Mouse (Mus musculus) stomach, embryonic 16.5 days (tissue): Measurements from ENCODE around the gene Dmkn. TPM values are rescaled to one million over a fixed set of nuclear protein-coding genes. Genes with fewer than 3 reads are reported as not detected.

Source experiments
- ATAC-seq: fragments of 200-750 bp; cut with Nextera tagmentation; 2 replicates; pipeline ENCODE4 v1.8.0; 2017; ENCODE audit warnings: moderate number of reproducible peaks, moderate TSS enrichment; ENCODE audit not compliant: insufficient read depth, low FRiP score
- H3K27ac ChIP-seq: fragments of 300-500 bp; sonication (generic); 2 replicates; pipeline ENCODE4 v1.5.1; 2014; ENCODE audit warnings: low read length
- H3K27me3 ChIP-seq: fragments of 300-500 bp; sonication (generic); 2 replicates; pipeline ENCODE4 v1.6.1; 2014; ENCODE audit warnings: low read length, control low read depth, mixed read lengths; ENCODE audit not compliant: control insufficient read depth, insufficient read depth
- H3K36me3 ChIP-seq: fragments of 300-500 bp; sonication (generic); 2 replicates; pipeline ENCODE4 v1.6.1; 2014; ENCODE audit warnings: low read length; ENCODE audit not compliant: control insufficient read depth, insufficient read depth
- H3K4me1 ChIP-seq: fragments of 300-500 bp; sonication (generic); 2 replicates; pipeline ENCODE4 v1.6.1; 2014; ENCODE audit warnings: low read length, control low read depth, mixed read lengths; ENCODE audit not compliant: control insufficient read depth, insufficient read depth
- H3K4me2 ChIP-seq: fragments of 300-500 bp; sonication (generic); 2 replicates; pipeline ENCODE4 v1.6.1; 2014; ENCODE audit warnings: low read depth, low read length, mixed read lengths
- H3K4me3 ChIP-seq: fragments of 300-500 bp; sonication (generic); replicated peaks from 2 replicates; pipeline ENCODE4 v1.5.1; 2014; ENCODE audit warnings: mild to moderate bottlenecking, low read length
- H3K9ac ChIP-seq: fragments of 300-500 bp; sonication (generic); 2 replicates; pipeline ENCODE4 v1.6.1; 2014; ENCODE audit warnings: low read length
- H3K9me3 ChIP-seq: fragments of 300-500 bp; sonication (generic); replicated peaks from 2 replicates; pipeline ENCODE4 v1.6.1; 2016; ENCODE audit warnings: low read length, control low read depth; ENCODE audit not compliant: control insufficient read depth
- WGBS: fragments of 180-500 bp; shearing (Covaris S2); extraction: QIAGEN DNeasy Blood & Tissue Kit; methylation state at CpG from one replicate; pipeline ENCODE4 v1.1.7; 2014; 5-methylcytosine and 5-hydroxymethylcytosine counted together
- polyA plus RNA-seq: library from polyadenylated mRNA; unstranded; fragments of >200 nt; fragmentation: Nextera tagmentation; extraction: Ambion mirVana; gene quantifications from 2 replicates; pipeline ENCODE4 v1.2.1, GENCODE M21; 2015

The Dmkn gene
- 391 and 628 TPM in 2 replicates for polyA plus RNA-seq

DNA sequence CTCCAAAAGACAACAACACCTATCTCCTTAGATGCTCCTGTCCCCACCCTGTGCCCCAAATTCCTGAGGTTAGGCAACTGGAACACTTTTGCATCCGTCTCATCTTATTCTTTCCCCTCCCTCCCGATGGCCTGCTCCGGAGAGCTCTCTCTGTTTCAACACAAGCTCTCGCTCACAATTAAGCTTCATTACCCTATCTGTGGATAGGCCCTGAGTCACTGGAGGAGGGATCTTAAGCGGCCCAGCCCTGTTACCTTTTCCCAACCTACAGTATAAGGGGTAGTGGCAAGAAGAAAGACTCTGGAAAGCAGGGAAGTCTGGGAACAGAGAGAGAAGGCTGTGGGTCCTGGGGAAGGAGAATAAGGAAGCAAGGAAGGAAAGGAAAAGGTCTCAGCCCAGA is at the start of gene Dmkn:
Gene Dmkn (plus strand): TSS at position 301 of the 400 bp plus-strand sequence.
- no peaks in the 10 kb centered on the region for H3K27me3 ChIP-seq
- peak; percentile 32; the same call in 1 of the 2 replicates for ATAC-seq
- no peak within 1 kb of the TSS; the same call in 1 of the 2 replicates for H3K9ac ChIP-seq
- 57% methylated on average over 5 of the region's 5 CpGs for WGBS
- 0 out of 2 replicates have a peak, but pooled peaks cover 3% of the 10 kb centered on the region for H3K4me1 ChIP-seq
- H3K36me3 ChIP-seq, result no peaks in the 10 kb centered on the region
- H3K4me2 ChIP-seq, result no peak within 1 kb of the TSS
- H3K9me3 ChIP-seq, result no peaks in the 10 kb centered on the region
- H3K4me3 ChIP-seq, result no peak within 1 kb of the TSS
- peak within 1 kb of the TSS; percentile 46; the same call in 1 of the 2 replicates for H3K27ac ChIP-seq

DNA sequence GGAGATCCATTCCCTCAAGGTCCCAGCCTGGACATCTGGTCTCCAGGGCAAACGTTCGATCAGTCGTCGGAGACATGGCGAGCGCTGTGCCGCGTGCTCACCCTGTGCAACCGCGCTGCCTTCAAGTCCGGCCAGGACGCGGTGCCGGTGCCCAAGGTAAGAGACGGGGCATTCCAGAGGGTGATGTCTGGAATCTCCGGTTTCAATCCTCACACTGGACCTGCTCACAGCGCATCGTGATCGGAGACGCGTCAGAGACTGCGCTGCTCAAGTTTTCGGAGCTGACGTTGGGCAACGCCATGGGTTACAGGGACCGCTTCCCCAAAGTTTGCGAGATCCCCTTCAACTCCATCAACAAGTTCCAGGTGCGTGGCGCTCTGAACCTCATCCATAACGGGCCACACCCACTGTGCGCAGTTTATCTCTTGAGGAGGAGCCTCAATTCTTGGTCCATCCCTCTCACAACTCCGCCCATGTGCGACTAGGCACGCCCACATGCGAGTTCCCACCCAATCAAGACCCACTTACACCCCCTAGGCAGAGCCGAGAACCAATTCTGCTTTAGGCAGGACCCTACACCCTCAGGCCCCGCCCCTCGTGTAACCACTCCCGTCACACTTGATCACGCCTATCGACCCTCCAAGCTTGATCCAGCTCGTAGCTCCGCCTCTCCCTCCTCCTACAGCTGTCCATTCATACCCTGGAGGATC is 46.4 kb upstream of the Dmkn start:
- 1% methylated on average over 43 of the region's 43 CpGs for WGBS
- H3K27ac ChIP-seq, result no peak overlapping the region

DNA sequence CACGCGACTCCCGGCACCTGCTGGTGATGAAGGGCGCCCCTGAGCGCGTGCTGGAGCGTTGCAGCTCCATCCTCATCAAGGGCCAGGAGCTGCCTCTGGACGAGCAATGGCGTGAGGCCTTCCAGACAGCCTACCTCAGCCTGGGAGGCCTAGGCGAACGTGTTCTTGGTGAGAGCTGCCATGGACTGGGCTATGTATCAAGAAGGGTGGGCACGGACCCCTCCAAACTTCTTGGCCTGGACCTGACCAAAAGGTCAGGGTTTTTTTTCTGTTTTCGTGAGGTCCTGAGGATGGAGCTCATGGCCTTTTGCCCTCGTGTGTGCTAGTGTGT is 45.9 kb upstream of the Dmkn start:
- Histone ChIP-seq H3K27me3 (peaks cover 14% of the 10 kb centered on the region), H3K4me1 (peaks cover 14% of the 10 kb centered on the region), H3K36me3 (no peaks in the 10 kb centered on the region), H3K4me2 (peak overlapping the region; percentile 72), H3K4me3 (peak overlapping the region; percentile 46), H3K9me3 (no peaks in the 10 kb centered on the region), H3K27ac (no peak overlapping the region), H3K9ac (peak overlapping the region; percentile 55)
- WGBS, result 13% methylated on average over 14 of the region's 14 CpGs
- no peak for ATAC-seq

More for the DNA sequence above, 46.4 kb upstream of the Dmkn start:
- peak overlapping the region; percentile 55 for H3K9ac ChIP-seq
- peak overlapping the region; percentile 46 for H3K4me3 ChIP-seq
- H3K36me3 ChIP-seq, result no peaks in the 10 kb centered on the region
- H3K4me1 ChIP-seq, result peaks cover 14% of the 10 kb centered on the region
- peak; percentile 97 for ATAC-seq
- H3K9me3 ChIP-seq, result no peaks in the 10 kb centered on the region
- H3K4me2 ChIP-seq, result peak overlapping the region; percentile 72
- peaks cover 14% of the 10 kb centered on the region for H3K27me3 ChIP-seq

DNA sequence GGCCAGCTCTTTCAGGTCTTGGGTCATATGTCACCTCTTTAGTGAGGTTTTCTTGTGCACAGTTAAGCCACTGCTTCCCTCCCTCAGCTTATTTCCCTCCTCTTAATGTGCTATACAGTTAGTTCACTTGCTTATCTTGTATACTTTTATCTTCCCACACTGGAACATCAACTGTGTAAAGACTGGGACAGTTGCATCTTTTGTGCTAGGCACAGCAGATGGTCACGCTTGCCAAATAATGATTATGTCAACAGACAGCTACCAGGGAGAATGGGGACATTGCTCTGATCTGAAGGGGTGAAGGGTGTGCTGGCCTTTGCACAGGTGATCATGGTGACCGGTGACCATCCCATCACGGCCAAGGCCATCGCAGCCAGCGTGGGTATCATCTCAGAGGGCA is 43.9 kb upstream of the Dmkn start:
- H3K4me2 ChIP-seq, result no peak overlapping the region
- WGBS, result 90% methylated on average over 5 of the region's 5 CpGs
- no peak for ATAC-seq

DNA sequence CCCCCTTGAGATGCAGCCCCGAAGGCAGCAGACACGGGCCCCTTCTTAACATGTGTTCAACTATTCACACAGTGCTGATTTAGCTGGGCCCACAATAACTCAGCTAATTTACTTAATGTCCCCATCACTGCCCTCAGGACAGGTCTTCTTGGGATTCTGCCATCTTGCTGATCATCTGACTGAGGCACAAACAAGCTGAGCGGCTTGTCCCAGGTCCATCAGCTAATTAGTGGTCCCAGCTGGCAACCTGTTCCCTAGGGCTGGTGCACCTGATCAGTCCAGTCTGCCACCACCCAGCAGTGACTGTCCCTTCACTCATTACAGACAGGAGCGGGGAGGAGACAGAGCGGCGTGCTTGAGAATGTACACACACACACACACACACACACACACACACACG is 42.3 kb upstream of the Dmkn start:
- peaks cover 10% of the 10 kb centered on the region for H3K27me3 ChIP-seq

More for the DNA sequence above, 43.9 kb upstream of the Dmkn start:
- H3K9ac ChIP-seq, result no peak overlapping the region
- no peaks in the 10 kb centered on the region for H3K36me3 ChIP-seq
- H3K4me1 ChIP-seq, result peaks cover 14% of the 10 kb centered on the region
- no peak overlapping the region for H3K4me3 ChIP-seq
- H3K27me3 ChIP-seq, result peaks cover 14% of the 10 kb centered on the region
- no peak overlapping the region for H3K27ac ChIP-seq
- H3K9me3 ChIP-seq, result no peaks in the 10 kb centered on the region

DNA sequence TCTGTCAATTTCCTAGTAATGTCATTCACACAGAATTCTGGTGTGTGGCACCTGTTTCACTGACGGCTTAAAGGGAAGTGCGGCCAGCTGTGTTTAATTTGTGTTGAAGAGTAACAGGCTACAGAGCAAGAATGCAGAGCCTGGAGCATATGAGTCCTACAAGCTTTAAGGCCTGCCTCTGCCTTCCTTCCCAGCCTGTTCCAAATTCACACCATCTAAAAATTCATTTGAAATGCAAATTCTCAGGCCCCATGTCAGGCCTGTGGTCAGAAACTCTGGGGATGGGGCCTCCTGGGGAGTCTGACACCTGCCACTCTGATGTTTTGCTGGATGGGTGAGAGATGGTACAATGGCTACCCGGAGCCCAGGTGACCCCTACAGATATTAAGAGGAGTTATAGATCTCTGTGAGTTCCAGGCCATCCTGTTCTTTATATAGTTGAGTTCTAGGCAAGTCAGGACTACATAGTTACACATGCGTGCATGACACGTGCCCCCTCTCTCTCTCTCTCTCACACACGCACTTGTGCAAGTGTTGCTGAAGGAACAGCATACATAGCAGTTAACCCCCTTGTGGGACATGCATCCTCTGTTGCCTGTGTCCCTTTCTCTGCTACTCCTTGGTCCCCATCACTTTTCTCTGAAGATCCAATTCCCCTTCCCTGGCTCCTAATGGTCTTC is 40.1 kb upstream of the Dmkn start:
- H3K4me3 ChIP-seq, result no peak overlapping the region
- 60% methylated on average over 6 of the region's 6 CpGs for WGBS
- no peak overlapping the region for H3K27ac ChIP-seq
- H3K36me3 ChIP-seq, result peaks cover 4% of the 10 kb centered on the region; the same call in 1 of the 2 replicates
- no peak for ATAC-seq
- no peak overlapping the region for H3K4me2 ChIP-seq
- no peaks in the 10 kb centered on the region for H3K27me3 ChIP-seq
- H3K9ac ChIP-seq, result no peak overlapping the region
- no peaks in the 10 kb centered on the region for H3K9me3 ChIP-seq
- H3K4me1 ChIP-seq, result peaks cover 9% of the 10 kb centered on the region

More for the DNA sequence above, 42.3 kb upstream of the Dmkn start:
- Histone ChIP-seq H3K4me3 (no peak overlapping the region), H3K27ac (no peak overlapping the region), H3K9ac (no peak overlapping the region), H3K4me2 (no peak overlapping the region), H3K4me1 (peaks cover 14% of the 10 kb centered on the region), H3K36me3 (no peaks in the 10 kb centered on the region), H3K9me3 (no peaks in the 10 kb centered on the region)
- WGBS, result 79% methylated on average over 7 of the region's 7 CpGs
- ATAC-seq, result no peak

DNA sequence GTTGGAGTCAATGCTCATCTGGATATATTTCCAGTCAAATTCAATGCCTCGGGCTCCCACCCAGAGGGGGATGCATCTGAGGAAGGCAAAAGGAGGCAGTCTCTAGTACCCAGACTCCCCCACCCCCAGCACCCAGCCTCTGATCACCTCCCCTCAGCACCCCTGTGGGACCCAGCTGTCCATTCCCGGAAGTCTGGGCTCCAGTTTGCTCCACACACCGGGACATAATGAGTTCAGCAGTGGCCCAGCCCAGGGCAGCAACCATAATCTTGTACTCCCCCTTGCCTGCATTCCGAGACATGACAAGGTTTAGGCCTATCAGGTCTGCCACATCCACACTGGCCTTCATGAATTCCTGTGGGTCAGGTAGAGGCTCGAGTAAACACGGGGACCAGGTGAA is 35.3 kb upstream of the Dmkn start:
- Histone ChIP-seq H3K4me1 (peaks cover 16% of the 10 kb centered on the region), H3K4me3 (peak overlapping the region; percentile 69), H3K36me3 (peaks cover 4% of the 10 kb centered on the region; the same call in 1 of the 2 replicates), H3K27me3 (no peaks in the 10 kb centered on the region), H3K9ac (peak overlapping the region; percentile 88), H3K9me3 (no peaks in the 10 kb centered on the region), H3K4me2 (peak overlapping the region; percentile 60), H3K27ac (no peak overlapping the region)
- WGBS, result 66% methylated on average over 6 of the region's 6 CpGs
- ATAC-seq, result no peak

DNA sequence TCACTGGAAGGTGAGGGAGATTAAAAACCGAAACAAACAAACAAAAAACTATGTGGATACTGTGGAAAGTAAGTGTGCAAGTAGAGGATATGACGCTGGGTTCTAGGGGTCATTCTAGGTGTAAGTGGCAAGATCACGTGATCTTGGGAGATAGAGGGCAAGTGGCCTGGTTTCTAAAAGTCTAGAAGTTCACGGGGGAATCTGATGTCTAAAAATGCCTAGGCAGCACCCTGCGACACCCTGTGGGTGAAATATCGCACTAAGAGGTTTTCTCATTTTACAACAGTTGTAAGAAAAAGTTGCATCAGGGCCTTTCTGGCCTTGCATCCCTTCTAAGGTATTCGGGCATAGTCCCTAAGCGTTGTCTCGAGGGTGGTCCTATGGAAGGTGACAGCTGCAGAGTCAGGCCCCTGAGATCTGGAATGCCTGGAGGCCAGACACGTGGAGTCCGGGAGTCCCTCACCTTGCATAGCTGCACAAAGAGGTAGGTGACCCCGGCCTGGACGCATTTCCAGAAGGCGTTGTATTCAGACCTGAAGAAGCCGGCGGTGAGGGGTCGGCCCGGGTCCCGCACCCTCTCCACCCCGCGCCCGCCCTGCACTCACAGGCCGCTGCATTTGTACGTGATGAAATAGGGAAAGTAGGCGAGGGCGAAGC is 34.7 kb upstream of the Dmkn start:
- Histone ChIP-seq H3K36me3 (peaks cover 4% of the 10 kb centered on the region; the same call in 1 of the 2 replicates), H3K27ac (peak overlapping the region; percentile 31; the same call in 1 of the 2 replicates), H3K4me3 (peak overlapping the region; percentile 69), H3K4me1 (peaks cover 16% of the 10 kb centered on the region), H3K4me2 (peak overlapping the region; percentile 60), H3K9me3 (no peaks in the 10 kb centered on the region), H3K27me3 (no peaks in the 10 kb centered on the region), H3K9ac (peak overlapping the region; percentile 88)
- peak; percentile 15 for ATAC-seq
- WGBS, result 6% methylated on average over 26 of the region's 26 CpGs
